Mouse (Mus musculus): ENCODE results near the gene Dennd2a. TPM values are rescaled to one million over a fixed set of nuclear protein-coding genes. Genes with fewer than 3 reads are reported as not detected.
"Not testable (repeated sequence)": the region's sequence is repeated elsewhere in the genome, so short reads cannot be mapped to it uniquely, and the experiment has no call there.

Gene Dennd2a
- polyA plus RNA-seq, 1 experiment from 2014 or later = 37.5 TPM

GRCm38 (mm10) chr6:39447429-39448185 lies 110.1 kb downstream of the Dennd2a start:
- no peaks in the 10 kb centered on the region for H3K27me3 ChIP-seq (ENCODE audit: control insufficient read depth, insufficient read depth, low read length)
- no peaks in the 10 kb centered on the region for H3K9me3 ChIP-seq (ENCODE audit: control insufficient read depth, low read length)
- 61% methylated on average over 4 of the region's 4 CpGs for WGBS
- DNase-seq (ENCODE audit: low spot score) (no peak), ATAC-seq (ENCODE audit: insufficient number of reproducible peaks, low FRiP score, low TSS enrichment, low read depth) (no peak)
- no peak overlapping the region for H3K9ac ChIP-seq (ENCODE audit: low read length)
- H3K4me1 ChIP-seq (ENCODE audit: control insufficient read depth, insufficient read depth, low read length) = no peaks in the 10 kb centered on the region
- H3K4me2 ChIP-seq (ENCODE audit: low read depth, severe bottlenecking) = no peak overlapping the region
- no peaks in the 10 kb centered on the region for H3K36me3 ChIP-seq (ENCODE audit: control insufficient read depth, insufficient read depth, low read length)
- no peak overlapping the region for H3K4me3 ChIP-seq (ENCODE audit: low read depth, low read length)
- no peak overlapping the region for H3K27ac ChIP-seq (replicated peaks; ENCODE audit: low read depth, low read length)

GRCm38 (mm10) chr6:39445801-39446572 lies 111.7 kb downstream of the Dennd2a start:
- H3K4me2 ChIP-seq (ENCODE audit: low read depth, severe bottlenecking) = no peak overlapping the region
- no peaks in the 10 kb centered on the region for H3K4me1 ChIP-seq (ENCODE audit: control insufficient read depth, insufficient read depth, low read length)
- no peak overlapping the region for H3K9ac ChIP-seq (ENCODE audit: low read length)
- H3K9me3 ChIP-seq (ENCODE audit: control insufficient read depth, low read length) = no peaks in the 10 kb centered on the region
- H3K27ac ChIP-seq (replicated peaks; ENCODE audit: low read depth, low read length) = no peak overlapping the region
- H3K27me3 ChIP-seq (ENCODE audit: control insufficient read depth, insufficient read depth, low read length) = no peaks in the 10 kb centered on the region
- WGBS = 29% methylated on average over 19 of the region's 19 CpGs
- no peak for ATAC-seq (ENCODE audit: insufficient number of reproducible peaks, low FRiP score, low TSS enrichment, low read depth)
- DNase-seq (ENCODE audit: low spot score) = no peak
- H3K4me3 ChIP-seq (ENCODE audit: low read depth, low read length) = no peak overlapping the region
- H3K36me3 ChIP-seq (ENCODE audit: control insufficient read depth, insufficient read depth, low read length) = no peaks in the 10 kb centered on the region

- Histone ChIP-seq H3K9ac (ENCODE audit: low read length) (no peak overlapping the region), H3K4me2 (ENCODE audit: low read depth, severe bottlenecking) (no peak overlapping the region), H3K27ac (replicated peaks; ENCODE audit: low read depth, low read length) (no peak overlapping the region), H3K4me3 (ENCODE audit: low read depth, low read length) (no peak overlapping the region), H3K4me1 (ENCODE audit: control insufficient read depth, insufficient read depth, low read length) (no peaks in the 10 kb centered on the region), H3K27me3 (ENCODE audit: control insufficient read depth, insufficient read depth, low read length) (no peaks in the 10 kb centered on the region), H3K36me3 (ENCODE audit: control insufficient read depth, insufficient read depth, low read length) (no peaks in the 10 kb centered on the region), H3K9me3 (ENCODE audit: control insufficient read depth, low read length) (no peaks in the 10 kb centered on the region)
- no peak for ATAC-seq (ENCODE audit: insufficient number of reproducible peaks, low FRiP score, low TSS enrichment, low read depth)
- DNase-seq (ENCODE audit: low spot score) = no peak
These were observed 114.8 kb downstream of the Dennd2a start for GRCm38 (mm10) chr6:39442786-39443287.

GRCm38 (mm10) chr6:39440207-39440606 lies 117.5 kb downstream of the Dennd2a start:
- no peak overlapping the region for H3K9ac ChIP-seq (ENCODE audit: low read length)
- no peak overlapping the region for H3K4me2 ChIP-seq (ENCODE audit: low read depth, severe bottlenecking)
- no peaks in the 10 kb centered on the region for H3K9me3 ChIP-seq (ENCODE audit: control insufficient read depth, low read length)
- no peak overlapping the region for H3K27ac ChIP-seq (replicated peaks; ENCODE audit: low read depth, low read length)
- H3K36me3 ChIP-seq (ENCODE audit: control insufficient read depth, insufficient read depth, low read length) = no peaks in the 10 kb centered on the region
- DNase-seq (ENCODE audit: low spot score) = no peak
- no peak overlapping the region for H3K4me3 ChIP-seq (ENCODE audit: low read depth, low read length)
- H3K27me3 ChIP-seq (ENCODE audit: control insufficient read depth, insufficient read depth, low read length) = no peaks in the 10 kb centered on the region
- no peaks in the 10 kb centered on the region for H3K4me1 ChIP-seq (ENCODE audit: control insufficient read depth, insufficient read depth, low read length)
- ATAC-seq (ENCODE audit: insufficient number of reproducible peaks, low FRiP score, low TSS enrichment, low read depth) = no peak

GRCm38 (mm10) chr6:39437519-39437918 lies 120.1 kb downstream of the Dennd2a start:
- H3K9ac ChIP-seq (ENCODE audit: low read length); H3K4me3 ChIP-seq (ENCODE audit: low read depth, low read length); H3K4me2 ChIP-seq (ENCODE audit: low read depth, severe bottlenecking); H3K4me1 ChIP-seq (ENCODE audit: control insufficient read depth, insufficient read depth, low read length); H3K27ac ChIP-seq (replicated peaks; ENCODE audit: low read depth, low read length); H3K27me3 ChIP-seq (ENCODE audit: control insufficient read depth, insufficient read depth, low read length); H3K36me3 ChIP-seq (ENCODE audit: control insufficient read depth, insufficient read depth, low read length); H3K9me3 ChIP-seq (ENCODE audit: control insufficient read depth, low read length); DNase-seq (ENCODE audit: low spot score); ATAC-seq (ENCODE audit: insufficient number of reproducible peaks, low FRiP score, low TSS enrichment, low read depth): not testable (repeated sequence)
- 87% methylated on average over 6 of the region's 6 CpGs for WGBS

- Histone ChIP-seq H3K9ac (ENCODE audit: low read length) (no peak overlapping the region), H3K36me3 (ENCODE audit: control insufficient read depth, insufficient read depth, low read length) (no peaks in the 10 kb centered on the region), H3K27me3 (ENCODE audit: control insufficient read depth, insufficient read depth, low read length) (no peaks in the 10 kb centered on the region), H3K9me3 (ENCODE audit: control insufficient read depth, low read length) (no peaks in the 10 kb centered on the region), H3K27ac (replicated peaks; ENCODE audit: low read depth, low read length) (no peak overlapping the region), H3K4me1 (ENCODE audit: control insufficient read depth, insufficient read depth, low read length) (no peaks in the 10 kb centered on the region), H3K4me3 (ENCODE audit: low read depth, low read length) (no peak overlapping the region), H3K4me2 (ENCODE audit: low read depth, severe bottlenecking) (no peak overlapping the region)
- no peak for DNase-seq (ENCODE audit: low spot score)
- ATAC-seq (ENCODE audit: insufficient number of reproducible peaks, low FRiP score, low TSS enrichment, low read depth) = no peak
- 87% methylated on average over 5 of the region's 5 CpGs for WGBS
These were observed 121.8 kb downstream of the Dennd2a start for GRCm38 (mm10) chr6:39435875-39436274.

GRCm38 (mm10) chr6:39434886-39435492 lies 122.7 kb downstream of the Dennd2a start:
- no peak overlapping the region for H3K4me2 ChIP-seq (ENCODE audit: low read depth, severe bottlenecking)
- H3K9ac ChIP-seq (ENCODE audit: low read length) = no peak overlapping the region
- no peak overlapping the region for H3K27ac ChIP-seq (replicated peaks; ENCODE audit: low read depth, low read length)
- no peak for DNase-seq (ENCODE audit: low spot score)
- no peak overlapping the region for H3K4me3 ChIP-seq (ENCODE audit: low read depth, low read length)
- 70% methylated on average over 2 of the region's 2 CpGs for WGBS
- no peak for ATAC-seq (ENCODE audit: insufficient number of reproducible peaks, low FRiP score, low TSS enrichment, low read depth)
- no peaks in the 10 kb centered on the region for H3K4me1 ChIP-seq (ENCODE audit: control insufficient read depth, insufficient read depth, low read length)
- no peaks in the 10 kb centered on the region for H3K9me3 ChIP-seq (ENCODE audit: control insufficient read depth, low read length)
- H3K36me3 ChIP-seq (ENCODE audit: control insufficient read depth, insufficient read depth, low read length) = no peaks in the 10 kb centered on the region
- H3K27me3 ChIP-seq (ENCODE audit: control insufficient read depth, insufficient read depth, low read length) = no peaks in the 10 kb centered on the region

GRCm38 (mm10) chr6:39434111-39434885 lies 123.4 kb downstream of the Dennd2a start:
- no peaks in the 10 kb centered on the region for H3K27me3 ChIP-seq (ENCODE audit: control insufficient read depth, insufficient read depth, low read length)
- H3K4me3 ChIP-seq (ENCODE audit: low read depth, low read length) = no peak overlapping the region
- H3K36me3 ChIP-seq (ENCODE audit: control insufficient read depth, insufficient read depth, low read length) = no peaks in the 10 kb centered on the region
- 82% methylated on average over 2 of the region's 2 CpGs for WGBS
- DNase-seq (ENCODE audit: low spot score) = no peak
- H3K9me3 ChIP-seq (ENCODE audit: control insufficient read depth, low read length) = no peaks in the 10 kb centered on the region
- H3K4me1 ChIP-seq (ENCODE audit: control insufficient read depth, insufficient read depth, low read length) = no peaks in the 10 kb centered on the region
- H3K9ac ChIP-seq (ENCODE audit: low read length) = no peak overlapping the region
- H3K27ac ChIP-seq (replicated peaks; ENCODE audit: low read depth, low read length) = no peak overlapping the region
- ATAC-seq (ENCODE audit: insufficient number of reproducible peaks, low FRiP score, low TSS enrichment, low read depth) = no peak
- H3K4me2 ChIP-seq (ENCODE audit: low read depth, severe bottlenecking) = no peak overlapping the region
